Mouse (Mus musculus): ENCODE measurements around the gene Scamp5.

Scamp5 gene

DNA sequence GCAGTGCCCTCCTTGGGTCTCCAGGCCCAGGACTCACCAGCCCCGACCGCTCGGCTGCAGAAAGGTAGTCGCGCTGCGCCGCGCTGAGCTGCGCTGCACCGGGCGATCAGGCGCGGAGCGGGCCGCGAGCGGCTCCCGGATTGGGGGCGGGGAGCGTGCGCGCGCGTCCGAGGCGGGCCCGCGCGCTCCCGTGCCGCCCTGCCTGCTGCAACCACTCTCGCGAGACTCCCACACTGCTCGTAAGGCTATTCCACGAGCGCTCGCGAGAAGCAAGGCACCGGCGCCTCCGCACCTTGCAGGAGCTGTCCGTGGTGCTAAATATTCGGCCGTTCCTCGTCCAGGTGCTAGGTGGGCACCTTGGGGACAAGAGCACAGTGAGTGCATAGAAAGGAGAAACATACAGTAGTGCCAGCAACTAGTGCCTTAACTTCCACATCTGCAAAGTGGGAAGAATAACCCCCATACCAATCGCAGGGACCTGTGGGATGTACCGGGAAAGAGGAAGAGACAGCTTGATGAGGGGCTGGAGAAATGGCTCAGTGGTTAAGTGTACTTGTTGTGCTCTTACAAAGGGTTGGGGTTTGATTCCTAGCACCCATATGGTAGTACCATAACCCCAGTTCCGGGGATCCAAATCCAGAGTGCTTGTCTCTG lies at the start of gene Scamp5:
Gene Scamp5 (minus strand): TSS at position 165 of the 654 bp plus-strand sequence.
- DNase-seq (ENCODE audit: low spot score in 2 of 2), result peak; percentile 36 to 87

DNA sequence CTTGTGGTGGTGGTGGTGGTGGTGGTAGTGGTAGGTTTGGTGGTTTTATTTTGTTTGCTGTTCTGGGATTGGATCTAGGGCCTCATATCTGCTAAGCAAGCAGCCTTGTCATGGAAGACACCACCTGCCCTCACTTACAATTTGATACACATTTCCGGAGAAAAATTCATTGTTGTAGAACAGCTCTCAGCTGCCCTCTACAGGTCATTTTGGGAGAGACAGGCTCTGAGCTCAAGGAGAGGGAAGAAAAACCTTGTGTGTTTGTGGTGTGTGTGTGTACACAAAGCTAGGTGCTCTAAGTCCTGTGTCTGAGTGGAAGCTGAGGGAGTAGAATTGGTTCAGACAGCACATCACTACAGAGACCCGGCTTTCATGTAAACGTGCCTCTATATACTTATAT lies 49.3 kb upstream of the Scamp5 start:
- DNase-seq (ENCODE audit: low spot score in 2 of 2), result peak in 1 of 2 experiments; percentile 78

DNA sequence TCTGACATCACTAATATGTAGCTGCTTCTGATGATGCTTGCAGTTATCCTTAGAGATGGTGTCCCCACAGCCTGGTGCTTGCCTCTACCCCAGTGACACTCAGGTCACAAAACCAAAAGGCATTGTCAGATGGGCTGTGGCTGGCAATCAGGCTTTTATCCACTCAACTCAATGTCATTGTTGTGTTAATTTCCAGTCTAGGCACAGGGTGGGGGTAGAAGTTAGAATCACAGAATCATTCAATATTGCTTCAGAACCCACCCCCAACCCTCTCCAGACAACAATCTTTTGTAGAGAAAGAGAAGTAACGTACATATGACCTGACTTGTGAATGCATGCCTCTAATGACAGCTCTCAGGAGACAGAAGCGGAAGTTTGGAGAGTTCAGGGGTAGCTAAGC lies 42.7 kb upstream of the Scamp5 start:
- no peak for DNase-seq (ENCODE audit: low spot score in 2 of 2)

DNA sequence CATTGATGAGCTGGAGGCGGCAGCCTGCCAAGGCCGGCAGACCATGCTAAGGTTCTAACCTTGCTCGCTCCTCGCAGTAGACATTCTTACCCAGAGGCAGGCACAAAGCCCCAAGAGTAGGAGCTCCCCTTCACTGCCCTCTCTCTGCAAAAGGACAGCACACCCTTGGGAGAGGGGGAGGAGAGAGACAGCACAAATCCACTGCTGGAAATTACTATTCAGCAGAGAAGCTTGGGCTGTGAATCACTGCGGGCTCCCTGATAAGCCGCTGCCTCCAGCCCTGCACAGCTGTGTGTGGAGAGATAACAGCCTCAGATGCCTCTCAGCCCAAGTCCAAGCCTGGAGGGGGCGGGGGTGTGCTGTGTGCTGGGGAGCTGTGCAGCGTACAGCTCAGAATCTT lies 37.8 kb upstream of the Scamp5 start:
- peak in 1 of 2 experiments; percentile 74 for DNase-seq (ENCODE audit: low spot score in 2 of 2)

DNA sequence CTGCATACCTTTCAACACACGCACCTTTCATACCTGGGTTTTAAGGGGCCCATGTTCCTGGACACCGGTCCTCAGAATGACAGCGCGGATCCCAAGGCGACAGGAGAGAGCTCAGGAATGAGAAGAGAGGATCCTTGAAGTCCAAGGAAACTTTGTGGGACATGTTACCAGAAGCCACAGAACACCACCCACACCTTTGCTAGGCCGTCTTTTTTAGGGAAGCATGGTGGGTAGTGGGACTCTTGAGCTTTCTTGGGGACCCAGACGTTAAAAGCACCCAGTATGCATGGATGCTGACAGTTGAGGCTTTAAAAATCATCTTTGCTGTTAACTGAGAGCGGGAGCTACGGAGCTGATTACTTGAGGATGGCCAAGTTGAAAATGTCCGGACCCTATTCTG lies 37.0 kb upstream of the Scamp5 start:
- DNase-seq (ENCODE audit: low spot score in 2 of 2), result no peak

DNA sequence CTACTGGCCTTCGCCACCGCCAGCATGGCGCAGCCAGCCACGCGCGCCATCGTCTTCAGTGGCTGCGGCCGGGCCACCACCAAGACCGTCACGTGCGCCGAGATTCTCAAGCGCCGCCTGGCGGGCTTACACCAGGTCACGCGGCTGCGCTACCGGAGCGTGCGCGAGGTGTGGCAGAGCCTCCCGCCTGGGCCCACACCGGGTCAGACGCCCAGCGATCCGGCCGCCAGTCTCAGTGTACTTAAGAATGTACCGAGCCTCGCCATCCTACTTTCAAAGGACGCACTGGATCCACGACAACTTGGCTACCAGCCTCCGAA lies 36.5 kb upstream of the Scamp5 start:
- peak; percentile 39 to 70 for DNase-seq (ENCODE audit: low spot score in 2 of 2)

DNA sequence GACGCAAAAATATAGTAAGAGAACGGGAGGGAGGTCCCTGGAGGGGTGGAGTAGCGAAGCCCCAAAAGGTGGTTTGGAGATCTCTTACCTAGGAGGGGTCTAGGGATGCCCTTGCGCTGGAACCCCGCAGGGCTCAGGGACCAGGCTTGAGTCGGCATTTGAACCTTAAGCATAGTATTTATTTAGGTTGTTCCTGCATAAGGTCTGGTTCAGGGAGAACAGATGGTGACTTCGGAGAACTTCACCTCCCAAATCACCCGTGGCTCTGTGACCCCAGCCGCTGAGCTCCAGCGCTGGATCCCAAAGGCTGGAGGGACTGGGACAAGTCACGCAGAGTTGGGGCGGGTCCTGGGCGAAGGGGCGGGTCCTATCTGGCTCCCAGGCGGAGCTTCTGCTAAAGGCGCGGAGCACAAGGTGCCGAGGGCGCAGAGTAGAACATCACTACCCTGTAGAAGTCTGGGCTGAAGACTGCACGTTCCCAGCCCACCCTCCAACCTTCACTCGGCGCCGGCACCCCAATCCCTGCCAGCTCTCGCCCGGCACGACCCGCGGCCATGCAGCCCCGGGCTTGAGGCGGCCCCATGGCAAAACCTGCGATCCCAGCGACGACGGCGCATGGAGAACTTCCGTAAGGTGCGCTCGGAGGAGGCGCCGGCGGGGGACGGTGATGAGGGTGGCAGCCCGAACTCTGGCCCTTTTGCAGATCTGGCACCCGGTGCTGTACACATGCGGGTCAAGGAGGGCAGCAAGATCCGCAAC lies 35.9 kb upstream of the Scamp5 start, which contains the start of gene Rpp25:
Gene Rpp25 (plus strand): TSS at position 405 of the 759 bp plus-strand sequence.
- DNase-seq (ENCODE audit: low spot score in 2 of 2), result peak in 1 of 2 experiments; percentile 36

DNA sequence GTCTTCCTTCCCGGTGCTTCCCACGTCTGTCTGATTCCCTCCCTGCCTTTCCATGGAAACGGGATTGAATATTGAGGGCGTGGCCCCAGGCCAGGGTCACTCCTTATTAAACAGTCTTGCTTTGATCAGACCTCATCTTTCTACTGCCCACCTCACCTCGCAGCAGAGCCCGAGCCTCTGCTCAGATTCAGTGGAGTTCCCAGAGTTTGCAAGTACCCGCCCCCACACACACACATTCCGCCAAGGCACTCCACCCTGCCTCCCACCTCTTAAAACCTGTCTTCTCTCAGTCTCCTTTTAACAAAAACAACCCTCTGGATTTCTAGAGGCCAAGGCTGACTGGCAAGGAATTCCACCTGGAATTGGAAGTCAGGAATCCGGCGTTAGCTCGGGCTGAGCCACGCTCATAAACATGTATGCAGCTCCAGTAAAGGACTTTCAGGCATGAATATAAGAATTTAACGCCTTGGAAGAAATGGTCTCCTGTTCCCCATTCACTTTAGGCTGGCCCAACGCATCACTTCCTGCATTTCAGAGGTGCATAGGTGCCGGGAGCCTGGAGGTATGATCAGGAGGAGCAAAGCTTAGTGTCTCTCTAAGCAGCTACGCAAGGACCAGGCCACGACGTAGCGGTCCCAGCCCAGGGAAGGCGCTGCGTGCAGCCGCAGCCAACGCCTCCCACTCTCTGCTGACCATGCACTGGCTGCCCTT lies 35.2 kb upstream of the Scamp5 start:
- DNase-seq (ENCODE audit: low spot score in 2 of 2), result no peak

DNA sequence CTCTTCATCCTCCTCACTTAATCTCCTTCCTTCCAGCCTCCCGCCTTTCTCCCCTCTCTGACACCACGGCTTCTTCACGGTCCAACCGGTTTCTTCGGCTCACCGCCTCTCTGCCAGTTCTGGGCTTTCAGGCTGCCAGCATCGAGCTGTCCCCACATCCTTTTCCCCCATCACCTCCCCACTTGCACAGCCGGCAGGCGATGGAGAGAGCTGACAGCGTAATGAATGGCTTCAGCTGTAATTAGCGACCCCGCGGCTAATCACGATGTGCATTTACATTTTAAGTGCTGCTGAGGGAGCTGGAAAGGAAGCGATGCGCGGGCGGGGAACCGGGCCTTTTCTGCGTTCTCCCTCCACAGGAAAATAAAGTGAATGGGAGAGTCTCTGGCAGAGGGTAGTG lies 34.0 kb upstream of the Scamp5 start:
- DNase-seq (ENCODE audit: low spot score in 2 of 2), result no peak

DNA sequence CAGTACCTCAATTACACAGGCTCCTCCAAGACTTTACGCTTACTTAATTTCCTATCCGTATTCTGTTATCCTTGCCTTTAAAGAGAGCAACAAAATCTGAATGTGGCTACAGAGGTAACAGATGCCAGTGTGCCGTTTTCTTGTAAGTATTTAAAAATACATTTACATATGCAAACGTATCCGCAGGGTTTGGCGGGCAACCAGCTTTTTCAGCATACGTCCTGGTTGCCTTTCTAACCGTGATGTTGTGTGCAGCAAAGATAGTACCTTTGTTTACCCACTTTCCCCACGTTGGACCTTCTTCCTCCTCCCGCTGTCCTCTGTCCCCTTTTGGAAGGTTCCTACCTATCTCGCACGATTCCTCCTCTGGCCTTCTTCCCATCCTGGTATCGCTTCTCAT lies 33.6 kb upstream of the Scamp5 start:
- no peak for DNase-seq (ENCODE audit: low spot score in 2 of 2)

DNA sequence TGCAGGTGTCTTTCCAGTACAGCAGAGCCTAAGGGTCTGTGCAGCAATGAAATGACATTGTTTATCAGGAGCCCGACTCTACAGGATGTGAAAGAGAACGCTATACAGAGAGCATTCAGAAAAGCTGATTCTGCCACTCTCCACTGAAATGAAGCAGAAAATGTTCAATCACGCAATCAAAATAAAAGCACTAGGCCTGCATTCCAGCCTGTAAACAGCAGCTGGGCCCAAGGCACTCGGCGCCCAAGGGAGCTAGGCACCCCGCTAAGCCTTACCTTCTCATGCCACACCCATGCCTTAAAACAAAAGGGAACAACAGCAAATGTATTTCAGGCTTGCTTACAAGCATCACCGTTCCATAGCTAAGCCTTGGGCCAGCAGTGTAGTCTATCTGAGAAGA lies 30.7 kb upstream of the Scamp5 start:
- no peak for DNase-seq (ENCODE audit: low spot score in 2 of 2)

DNA sequence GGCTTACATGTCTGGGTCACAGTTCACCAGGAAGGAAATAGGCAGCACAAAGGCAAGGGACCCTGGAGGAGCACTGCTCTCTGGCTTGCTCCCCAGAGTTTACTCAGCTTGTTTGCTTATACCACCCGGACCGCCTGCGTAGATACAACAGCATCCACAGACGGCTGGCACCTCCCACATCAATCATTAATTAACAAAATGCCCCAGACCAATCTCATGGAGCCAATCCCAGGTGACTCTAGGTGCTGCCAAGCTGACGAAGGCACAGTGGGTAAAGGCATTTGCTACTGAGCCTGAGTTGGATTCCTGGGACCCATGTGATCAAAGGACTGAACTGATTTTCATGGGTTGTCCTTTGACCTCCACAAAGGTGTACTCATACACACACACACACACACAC lies 29.4 kb upstream of the Scamp5 start:
- no peak for DNase-seq (ENCODE audit: low spot score in 2 of 2)

DNA sequence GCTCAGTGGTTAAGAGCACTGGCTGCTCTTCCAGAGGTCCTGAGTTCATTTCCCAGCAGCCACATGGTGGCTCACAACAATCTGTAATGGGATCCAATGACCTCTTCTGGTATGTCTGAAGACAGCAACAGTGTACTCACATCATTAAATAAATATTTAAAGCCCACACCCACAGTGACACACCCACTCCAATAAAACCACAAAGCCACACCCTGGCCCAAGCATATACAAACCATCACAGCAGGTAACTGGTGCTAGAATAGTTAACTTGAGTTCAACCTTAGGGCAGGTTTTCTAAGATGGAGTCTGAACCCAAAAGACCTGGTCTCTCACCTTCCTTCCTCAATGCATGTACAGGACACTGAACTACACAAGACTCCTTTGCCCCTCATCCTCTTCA lies 27.1 kb upstream of the Scamp5 start:
- DNase-seq (ENCODE audit: low spot score in 2 of 2), result no peak

DNA sequence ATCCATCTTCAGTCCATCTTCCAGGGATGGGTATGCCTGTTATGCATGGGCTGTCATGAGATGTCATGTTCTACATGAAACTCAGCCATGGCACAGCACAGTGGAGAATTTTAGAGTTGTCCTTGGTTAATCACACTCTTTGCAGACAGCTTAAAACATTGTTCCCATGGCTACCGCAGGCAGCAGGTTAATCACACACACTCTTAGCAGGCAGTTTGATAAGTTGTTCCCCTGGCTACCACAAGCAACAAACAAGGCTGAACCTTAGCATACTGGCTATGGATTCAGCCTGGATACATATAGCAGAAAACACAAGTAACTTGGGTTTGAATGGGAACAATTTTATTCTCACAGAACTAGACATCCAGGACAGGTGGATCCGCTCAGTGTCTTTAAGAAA lies 25.7 kb upstream of the Scamp5 start:
- no peak for DNase-seq (ENCODE audit: low spot score in 2 of 2)

DNA sequence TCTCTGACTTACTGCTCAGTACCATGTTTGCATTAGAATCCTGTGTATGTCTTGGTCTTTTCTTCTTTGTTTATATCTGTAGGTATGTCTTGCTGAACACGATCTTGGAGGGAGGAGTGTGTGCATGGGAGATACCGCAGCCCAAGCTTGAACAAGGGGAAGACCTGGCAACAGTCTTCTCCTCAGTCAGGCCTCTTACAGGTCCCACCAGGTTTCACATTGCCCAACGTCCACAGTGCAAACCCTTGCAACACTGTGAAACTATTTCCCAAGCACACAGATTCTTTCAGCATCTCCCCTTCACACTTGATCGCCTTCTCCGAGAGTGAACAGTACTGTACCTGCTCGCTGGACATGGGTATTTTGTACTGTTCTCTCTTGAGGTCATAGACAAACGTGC lies 19.9 kb upstream of the Scamp5 start:
- DNase-seq (ENCODE audit: low spot score in 2 of 2), result no peak

DNA sequence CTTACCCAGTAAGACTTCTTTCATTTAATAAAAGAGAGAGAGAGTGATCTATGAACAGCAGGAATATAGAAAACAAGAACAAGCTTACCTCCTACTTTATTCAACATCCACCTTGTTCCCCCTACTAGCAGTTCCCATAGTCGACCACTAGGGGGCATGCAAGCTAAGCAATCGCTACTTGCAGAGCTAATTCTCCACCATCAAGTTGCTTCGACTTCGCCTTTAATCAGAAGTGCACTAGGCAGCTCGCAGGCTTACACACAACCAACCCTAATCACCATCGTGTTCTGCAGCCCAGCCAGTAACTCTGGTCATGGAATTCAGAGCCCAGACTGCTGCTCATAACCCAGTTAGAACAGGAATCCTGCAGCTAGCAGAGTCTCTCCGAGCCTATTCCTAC lies 17.9 kb upstream of the Scamp5 start:
- peak; percentile 70 to 87 for DNase-seq (ENCODE audit: low spot score in 2 of 2)

DNA sequence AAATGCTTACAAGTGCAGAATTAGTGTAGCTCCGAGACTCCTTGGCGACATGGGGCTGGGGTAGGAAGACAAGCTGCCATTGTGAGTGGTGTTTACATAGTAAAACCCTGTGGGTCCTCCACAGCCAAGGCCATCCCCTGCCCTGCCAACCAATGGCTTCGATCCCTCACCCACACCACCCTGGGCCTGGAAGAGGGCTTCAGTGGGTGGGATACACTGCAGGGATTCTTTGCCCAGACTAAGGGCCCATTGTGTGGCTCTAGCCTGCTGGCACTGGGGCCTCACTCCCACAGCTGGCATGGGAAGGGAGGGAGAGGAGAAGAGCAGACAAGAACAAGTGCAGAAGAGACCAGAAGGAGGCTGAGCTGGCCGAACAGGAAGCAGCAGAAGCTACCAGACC lies 1.1 kb upstream of the Scamp5 start:
- DNase-seq (ENCODE audit: low spot score in 2 of 2), result no peak

DNA sequence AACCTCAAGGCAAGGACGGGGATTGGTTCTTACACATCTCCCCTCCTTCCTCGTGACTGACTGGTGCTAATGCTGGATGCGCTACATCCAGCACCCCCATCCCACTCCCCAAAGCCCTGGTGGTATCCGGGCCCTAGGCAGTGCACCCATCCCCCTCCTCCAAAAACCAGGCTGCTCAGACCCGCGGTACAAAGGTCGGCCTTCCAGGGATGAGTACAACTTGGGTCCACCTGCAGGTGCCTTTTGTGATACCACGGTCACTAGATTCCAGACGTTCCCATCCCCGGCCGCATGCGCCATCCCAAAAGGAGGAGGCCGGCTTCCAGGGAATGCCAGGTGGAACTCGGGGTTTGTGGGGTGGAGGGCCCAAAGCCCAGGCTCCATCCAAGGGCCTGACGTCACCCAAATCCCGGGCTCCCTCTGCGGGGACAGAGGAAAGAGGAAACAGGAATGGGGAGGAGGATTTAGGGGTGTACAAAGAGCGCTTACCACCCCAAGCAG lies 539 bp downstream of the Scamp5 start:
- no peak for DNase-seq (ENCODE audit: low spot score in 2 of 2)

DNA sequence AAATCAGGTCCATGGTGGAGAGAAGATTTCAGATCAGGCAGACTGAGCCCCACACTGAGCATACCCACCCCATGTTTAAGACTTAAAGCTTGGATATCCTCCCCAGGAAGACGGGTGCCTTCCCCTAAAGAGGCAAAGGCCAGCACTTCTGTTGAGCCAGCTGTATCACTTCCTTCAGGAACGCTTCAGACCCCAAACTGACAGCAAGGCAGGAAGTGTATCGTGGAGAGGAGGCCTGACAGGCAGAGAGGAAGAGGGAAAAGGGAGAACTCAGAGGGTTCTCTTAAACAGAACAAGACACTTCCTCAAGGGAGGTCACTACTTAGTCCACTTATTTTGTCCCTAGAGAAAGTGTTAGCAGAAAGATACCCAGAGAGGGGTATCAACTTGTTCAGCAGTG lies 1.8 kb downstream of the Scamp5 start:
- DNase-seq (ENCODE audit: low spot score in 2 of 2), result no peak

DNA sequence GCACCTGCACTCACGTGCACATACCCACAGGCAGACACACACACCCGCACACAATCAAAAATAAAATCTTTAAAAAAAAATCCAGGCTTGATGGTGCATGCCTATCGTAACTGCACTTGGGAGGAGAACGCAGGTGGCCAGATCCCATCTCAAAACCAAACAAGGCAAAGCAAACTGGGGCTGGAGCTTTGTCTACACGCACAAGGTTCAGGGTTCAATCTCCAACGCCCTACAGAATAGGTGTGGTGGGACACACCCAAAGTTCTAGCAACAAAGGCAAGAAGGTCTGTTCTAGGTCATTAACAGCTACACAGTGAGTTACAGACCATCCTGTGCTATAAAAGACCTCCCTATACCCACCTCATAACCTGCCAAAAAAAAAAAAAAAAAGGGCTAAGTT lies 5.0 kb downstream of the Scamp5 start:
- no peak for DNase-seq (ENCODE audit: low spot score in 2 of 2)

DNA sequence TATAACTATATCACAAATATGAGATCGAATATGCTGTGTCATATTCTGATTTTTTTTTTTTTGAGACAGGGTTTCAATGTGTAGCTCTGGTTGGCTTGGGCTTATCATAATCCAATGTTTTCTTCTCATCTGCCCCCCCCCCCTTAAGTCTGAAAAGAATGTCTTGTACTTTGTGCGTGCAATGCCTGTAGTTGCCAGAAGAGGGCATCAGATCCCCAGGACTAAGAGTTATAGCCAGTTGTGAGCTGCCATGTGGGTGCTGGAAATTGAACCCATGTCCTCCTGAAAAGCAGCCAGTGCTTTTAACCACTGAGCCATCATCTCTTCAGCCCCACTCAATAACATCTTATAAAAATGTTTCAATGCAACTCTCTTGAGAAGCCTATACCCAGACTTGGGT lies 8.2 kb downstream of the Scamp5 start:
- no peak for DNase-seq (ENCODE audit: low spot score in 2 of 2)

DNA sequence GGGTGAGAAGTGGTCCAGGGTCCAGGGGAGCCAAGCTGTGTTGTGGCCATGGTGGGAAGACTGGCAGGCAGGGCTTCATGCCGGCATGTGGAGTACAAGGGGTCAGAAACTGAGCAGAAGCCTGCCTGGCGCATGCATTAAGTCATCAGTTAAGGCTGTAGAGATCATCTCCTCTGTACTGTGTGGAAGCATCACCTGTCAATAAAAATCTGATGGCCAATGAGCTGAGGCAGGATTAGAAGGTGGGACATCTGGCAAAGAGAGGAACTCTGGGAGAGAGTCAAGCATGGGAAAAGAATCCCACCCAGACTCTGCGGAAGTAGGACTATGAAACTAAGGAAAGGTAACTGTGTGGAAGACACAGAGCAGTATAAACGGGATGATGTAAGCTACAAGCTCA lies 14.3 kb downstream of the Scamp5 start:
- DNase-seq (ENCODE audit: low spot score in 2 of 2), result no peak

Measured in spleen, postnatal 10 days (tissue).